Mouse (Mus musculus) myocyte (in vitro differentiated cells): ENCODE measurements at regions not wholly inside any gene's neighbourhood (a gene's known extent, or its start where the extent isn't known, plus 50 kb on each side); places are given as distances from the start of the nearest gene placed in this dataset.

ENCODE experiments used
- POLR2A ChIP-seq: IDR thresholded peaks from one replicate; pipeline ENCODE4 v1.6.1; 2011; ENCODE audit warnings: low read depth, mild to moderate bottlenecking, control low read depth, moderate library complexity; ENCODE audit not compliant: insufficient read length
- POLR2AphosphoS2 ChIP-seq: IDR thresholded peaks from one replicate; pipeline ENCODE4 v1.6.1; 2011; ENCODE audit warnings: low read depth, control low read depth; ENCODE audit not compliant: insufficient read length
- SRF ChIP-seq: IDR thresholded peaks from one replicate; pipeline ENCODE4 v1.6.1; 2011; ENCODE audit warnings: low read depth; ENCODE audit not compliant: control insufficient read depth, insufficient read length
- TCF12 ChIP-seq: IDR thresholded peaks from one replicate; pipeline ENCODE4 v1.6.1; 2011; ENCODE audit warnings: mild to moderate bottlenecking, control low read depth; ENCODE audit not compliant: poor library complexity, insufficient read depth, severe bottlenecking
- TCF3 ChIP-seq: IDR thresholded peaks from one replicate; pipeline ENCODE4 v1.6.1; 2011; ENCODE audit warnings: low read depth, control low read depth; ENCODE audit not compliant: insufficient read length

- TF ChIP-seq POLR2A = no peak
- TF ChIP-seq SRF = no peak
- no peak for TF ChIP-seq TCF3
- no peak for TF ChIP-seq TCF12
- no peak for TF ChIP-seq POLR2AphosphoS2
Measured at GRCm38 (mm10) chr8:41820605-41821395, 403.9 kb upstream of the Frg1 start.
